Mouse (Mus musculus) thymus, adult 2 months (tissue): ENCODE results near the gene Gna12.

Source experiments
- CTCF ChIP-seq: fragments of 200-500 bp; IDR thresholded peaks from 2 replicates; pipeline ENCODE4 v1.5.1; 2012; ENCODE audit warnings: mild to moderate bottlenecking, control low read depth, low read length, moderate library complexity, borderline replicate concordance; ENCODE audit not compliant: control insufficient read depth, poor library complexity, insufficient read depth; ENCODE audit errors: extremely low read depth
- POLR2A ChIP-seq: fragments of 200-500 bp; IDR thresholded peaks from 2 replicates; pipeline ENCODE4 v1.6.1; 2012; ENCODE audit warnings: mild to moderate bottlenecking, low read length, control low read depth, moderate library complexity; ENCODE audit not compliant: control insufficient read depth, poor library complexity, insufficient read depth; ENCODE audit errors: extremely low read depth

DNA sequence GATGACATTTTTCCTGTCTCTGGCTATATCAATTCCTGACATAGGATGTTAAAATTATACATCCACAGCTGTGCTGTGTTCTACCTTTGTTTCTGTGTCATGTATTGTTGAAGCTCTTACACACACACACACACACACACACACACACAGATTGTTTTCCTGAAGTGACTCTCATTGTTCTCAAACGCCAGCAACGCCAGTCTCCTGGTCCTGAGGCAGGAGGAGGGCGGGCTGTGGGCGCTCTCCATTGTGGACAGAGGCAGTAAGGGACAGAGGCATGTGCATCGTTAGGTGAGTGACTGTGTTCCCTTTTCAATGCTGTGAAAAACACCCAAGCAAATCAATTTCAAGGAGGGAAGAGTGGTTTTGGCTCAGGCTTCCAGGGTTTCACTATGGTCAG lies 77.0 kb downstream of the Gna12 start:
- TF ChIP-seq POLR2A (no peak), CTCF (no peak)
